Mouse (Mus musculus): ENCODE measurements around the gene Pifo. TPM values are rescaled to one million over a fixed set of nuclear protein-coding genes. Genes with fewer than 3 reads are reported as not detected.
"Not testable (repeated sequence)": the region's sequence is repeated elsewhere in the genome, so short reads cannot be mapped to it uniquely, and the experiment has no call there.

The Pifo gene
- polyA plus RNA-seq (2016; fragmentation: Nextera tagmentation; extraction: Ambion mirVana): 1.9 and 8.9 TPM in 2 replicates

DNA sequence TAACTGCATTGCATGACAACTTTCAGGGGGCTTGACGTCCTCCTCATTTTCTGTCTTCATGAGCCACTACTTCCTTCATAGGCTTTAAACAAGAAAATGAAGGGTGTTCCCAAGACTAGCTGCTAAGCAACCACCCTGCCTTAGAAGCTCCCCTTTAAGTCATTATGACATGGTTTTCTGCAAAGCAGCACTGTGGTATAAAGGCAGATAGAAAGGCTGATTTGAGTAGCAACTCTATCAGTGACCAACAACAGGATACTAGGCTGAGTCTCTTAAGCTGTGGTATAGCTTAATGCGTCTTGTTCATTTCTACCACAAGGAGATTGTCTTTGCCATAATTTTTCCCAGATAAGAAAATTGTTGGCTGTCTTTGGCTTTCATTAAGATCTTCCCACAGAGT is at the start of gene Pifo:
Pifo (minus strand) TSS at position 101 of the 400 bp plus-strand sequence.
- Histone ChIP-seq H3K36me3 (no peaks in the 10 kb centered on the region), H3K27ac (no peak within 1 kb of the TSS), H3K4me1 (replicated peaks) (no peaks in the 10 kb centered on the region), H3K9me3 (no peaks in the 10 kb centered on the region), H3K4me3 (no peak within 1 kb of the TSS), H3K27me3 (ENCODE audit: insufficient read depth, poor library complexity, severe bottlenecking) (no peaks in the 10 kb centered on the region)
- no peak for DNase-seq (ENCODE audit: low spot score)
- 86% methylated on average over 2 of the region's 2 CpGs for WGBS

DNA sequence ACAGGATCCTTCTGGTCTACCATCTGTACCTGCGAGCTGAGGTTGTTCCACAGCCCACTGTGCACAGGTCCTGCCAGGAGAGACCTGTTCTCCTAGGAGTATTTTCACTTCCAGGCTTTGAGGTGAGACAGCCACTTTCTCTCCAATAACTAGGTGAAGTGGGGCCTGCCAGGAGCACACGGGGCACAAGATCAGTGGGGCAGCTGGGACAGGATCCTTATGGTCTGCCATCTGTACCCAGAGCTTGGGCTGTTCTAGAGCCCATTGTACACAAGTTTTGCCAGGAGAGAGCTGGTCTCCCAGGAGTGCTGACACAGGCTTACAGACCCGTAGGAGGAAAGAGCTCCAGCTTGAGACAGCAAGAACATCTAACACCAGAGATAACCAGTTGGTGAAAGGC is 43.5 kb upstream of the Pifo start:
- H3K27me3 ChIP-seq (ENCODE audit: insufficient read depth, poor library complexity, severe bottlenecking): no peaks in the 10 kb centered on the region
- no peak overlapping the region for H3K27ac ChIP-seq
- no peak overlapping the region for H3K4me3 ChIP-seq
- H3K9me3 ChIP-seq: no peaks in the 10 kb centered on the region
- DNase-seq (ENCODE audit: low spot score): no peak
- WGBS: 83% methylated on average over 3 of the region's 3 CpGs
- no peaks in the 10 kb centered on the region for H3K36me3 ChIP-seq
- H3K4me1 ChIP-seq (replicated peaks): no peaks in the 10 kb centered on the region

DNA sequence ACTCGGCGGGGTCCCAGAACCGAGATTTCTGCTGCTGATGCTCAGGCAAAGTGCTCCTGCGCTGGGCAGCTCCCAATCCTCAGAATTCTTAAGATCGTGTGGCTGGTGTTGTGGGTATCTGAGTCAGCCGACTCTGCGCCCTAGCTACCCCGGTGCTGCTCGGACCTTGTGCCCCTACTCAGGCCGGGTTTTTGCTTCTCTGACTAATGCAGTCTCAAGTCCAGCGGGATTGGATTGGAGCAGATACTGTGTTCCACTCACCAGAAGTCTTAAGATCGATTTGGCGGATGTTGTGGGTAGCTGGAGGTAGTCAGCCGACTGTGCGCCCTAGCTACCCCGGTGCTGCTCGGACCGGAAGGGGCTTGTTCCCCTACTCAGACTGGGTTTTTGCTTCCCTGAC is 37.5 kb upstream of the Pifo start:
- whole genome bisulfite sequencing: 70% methylated on average over 18 of the region's 18 CpGs
- Histone ChIP-seq H3K4me3 (no peak overlapping the region), H3K36me3 (no peaks in the 10 kb centered on the region), H3K27ac (no peak overlapping the region), H3K27me3 (ENCODE audit: insufficient read depth, poor library complexity, severe bottlenecking) (no peaks in the 10 kb centered on the region), H3K9me3 (no peaks in the 10 kb centered on the region), H3K4me1 (replicated peaks) (no peaks in the 10 kb centered on the region)
- DNase-seq (ENCODE audit: low spot score): no peak

DNA sequence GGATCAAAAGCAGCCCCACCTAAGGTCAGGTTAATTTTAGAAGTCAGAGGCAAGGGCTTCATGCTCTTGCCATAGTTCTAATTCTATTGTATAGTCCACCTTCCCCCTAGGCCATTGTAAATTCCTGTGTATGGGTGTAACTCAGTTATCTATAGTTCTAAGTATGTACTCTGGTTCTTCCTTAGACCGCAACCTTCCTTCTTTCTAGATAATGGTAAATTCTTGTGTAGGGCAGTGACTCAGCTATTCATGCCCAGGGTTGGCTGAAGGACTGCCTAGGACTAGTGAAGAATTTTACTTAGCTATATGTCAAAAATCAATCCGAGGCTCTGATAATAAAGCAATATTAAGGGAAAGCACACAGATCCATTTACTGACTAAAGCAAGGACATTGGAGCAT is 25.9 kb upstream of the Pifo start:
- 82% methylated on average over 2 of the region's 2 CpGs for WGBS
- Histone ChIP-seq H3K4me1 (replicated peaks) (no peaks in the 10 kb centered on the region), H3K9me3 (no peaks in the 10 kb centered on the region), H3K4me3 (no peak overlapping the region), H3K36me3 (no peaks in the 10 kb centered on the region), H3K27ac (no peak overlapping the region), H3K27me3 (ENCODE audit: insufficient read depth, poor library complexity, severe bottlenecking) (no peaks in the 10 kb centered on the region)
- no peak for DNase-seq (ENCODE audit: low spot score)

DNA sequence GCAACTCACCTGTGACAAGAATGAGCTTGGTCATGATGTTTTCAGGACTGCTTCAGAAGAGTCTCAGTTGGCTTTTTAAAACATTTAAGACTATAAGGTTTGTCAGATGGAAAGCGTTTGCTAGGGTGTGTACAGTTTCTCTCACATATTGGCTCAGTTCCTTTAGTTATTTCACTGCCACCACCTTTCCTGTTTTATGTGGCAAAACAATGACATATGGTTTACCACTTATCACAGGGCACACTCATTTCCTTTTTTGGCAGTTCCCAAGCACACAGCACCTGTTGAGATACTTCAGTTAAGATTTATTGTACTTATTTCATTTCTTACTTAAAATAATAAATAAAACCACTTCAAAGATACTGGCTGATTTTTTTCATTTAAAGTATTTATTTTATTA is 18.3 kb upstream of the Pifo start, which contains the start of gene Chil5:
Chil5 (minus strand) TSS at position 34 of the 400 bp plus-strand sequence.
- DNase-seq (ENCODE audit: low spot score): no peak
- Histone ChIP-seq H3K27me3 (ENCODE audit: insufficient read depth, poor library complexity, severe bottlenecking) (no peaks in the 10 kb centered on the region), H3K27ac (no peak within 1 kb of the TSS), H3K4me3 (no peak within 1 kb of the TSS), H3K9me3 (no peaks in the 10 kb centered on the region), H3K4me1 (replicated peaks) (no peaks in the 10 kb centered on the region), H3K36me3 (no peaks in the 10 kb centered on the region)
- 91% methylated on average over 1 of the region's 1 CpGs for WGBS

DNA sequence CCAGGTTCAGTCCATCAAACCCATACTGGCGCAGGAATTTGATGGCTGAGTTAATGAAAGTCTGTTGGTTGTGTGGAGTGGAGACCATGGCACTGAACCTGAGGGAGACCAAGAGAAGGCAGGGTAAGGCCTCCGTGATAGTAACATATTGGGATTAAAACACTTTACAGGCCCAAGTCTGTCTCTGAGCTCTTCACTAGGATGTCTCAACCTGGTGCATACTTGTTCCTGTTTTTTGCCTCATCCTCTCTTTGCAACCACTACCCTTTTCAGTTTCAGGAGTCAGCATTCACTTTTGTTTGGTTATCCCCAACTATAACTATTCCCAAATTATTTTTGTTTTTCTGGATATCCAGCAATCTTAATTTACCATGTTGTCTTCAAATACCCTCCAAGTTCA is 9.7 kb upstream of the Pifo start:
- no peaks in the 10 kb centered on the region for H3K4me1 ChIP-seq (replicated peaks)
- no peaks in the 10 kb centered on the region for H3K27me3 ChIP-seq (ENCODE audit: insufficient read depth, poor library complexity, severe bottlenecking)
- no peaks in the 10 kb centered on the region for H3K36me3 ChIP-seq
- H3K27ac ChIP-seq: no peak overlapping the region
- 83% methylated on average over 2 of the region's 2 CpGs for WGBS
- no peak overlapping the region for H3K4me3 ChIP-seq
- no peaks in the 10 kb centered on the region for H3K9me3 ChIP-seq
- no peak for DNase-seq (ENCODE audit: low spot score)

DNA sequence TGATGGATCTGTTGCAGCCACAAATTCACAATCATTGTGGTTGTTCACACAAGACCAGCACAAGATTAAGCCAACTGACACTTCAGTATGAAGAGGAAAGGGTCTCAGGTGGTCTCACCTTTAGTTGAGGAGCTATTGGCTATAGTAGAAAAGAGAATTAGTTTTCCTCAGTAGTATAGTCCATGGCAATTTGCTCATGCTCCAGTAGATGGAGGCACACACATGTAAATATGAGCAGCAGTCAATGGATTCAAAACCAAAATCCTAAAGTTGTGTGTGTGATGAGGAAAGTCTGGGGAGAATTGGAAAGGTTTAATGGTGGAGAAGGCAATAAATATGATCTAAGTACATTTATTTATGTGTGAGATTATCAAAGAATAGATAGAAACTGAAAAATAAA is 7.4 kb upstream of the Pifo start:
- H3K36me3 ChIP-seq: no peaks in the 10 kb centered on the region

DNA sequence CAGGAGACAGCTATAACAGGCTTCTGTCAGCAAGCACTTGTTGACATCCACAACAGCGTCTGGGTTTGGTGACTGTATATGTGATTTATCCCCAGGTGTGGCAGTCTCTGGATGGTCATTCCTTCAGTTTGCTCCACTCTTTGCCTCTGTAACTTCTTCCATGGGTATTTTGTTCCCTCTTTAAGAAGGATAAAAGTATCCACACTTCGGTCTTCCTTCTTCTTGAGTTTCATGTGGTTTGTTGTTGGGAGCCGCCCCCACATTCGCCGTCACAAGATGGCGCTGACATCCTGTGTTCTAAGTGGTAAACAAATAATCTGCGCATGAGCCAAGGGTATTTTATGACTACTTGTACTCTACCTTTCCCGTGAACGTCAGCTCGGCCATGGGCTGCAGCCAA is 11.1 kb downstream of the Pifo start:
- H3K4me1 ChIP-seq (replicated peaks); H3K9me3 ChIP-seq; H3K27ac ChIP-seq; DNase-seq (ENCODE audit: low spot score); H3K4me3 ChIP-seq; H3K36me3 ChIP-seq; H3K27me3 ChIP-seq (ENCODE audit: insufficient read depth, poor library complexity, severe bottlenecking): not testable (repeated sequence)
- WGBS: 64% methylated on average over 10 of the region's 10 CpGs

More for the DNA sequence above, 7.4 kb upstream of the Pifo start:
- Histone ChIP-seq H3K27me3 (ENCODE audit: insufficient read depth, poor library complexity, severe bottlenecking) (no peaks in the 10 kb centered on the region), H3K9me3 (no peaks in the 10 kb centered on the region), H3K27ac (no peak overlapping the region), H3K4me3 (no peak overlapping the region), H3K4me1 (replicated peaks) (no peaks in the 10 kb centered on the region)
- no peak for DNase-seq (ENCODE audit: low spot score)

DNA sequence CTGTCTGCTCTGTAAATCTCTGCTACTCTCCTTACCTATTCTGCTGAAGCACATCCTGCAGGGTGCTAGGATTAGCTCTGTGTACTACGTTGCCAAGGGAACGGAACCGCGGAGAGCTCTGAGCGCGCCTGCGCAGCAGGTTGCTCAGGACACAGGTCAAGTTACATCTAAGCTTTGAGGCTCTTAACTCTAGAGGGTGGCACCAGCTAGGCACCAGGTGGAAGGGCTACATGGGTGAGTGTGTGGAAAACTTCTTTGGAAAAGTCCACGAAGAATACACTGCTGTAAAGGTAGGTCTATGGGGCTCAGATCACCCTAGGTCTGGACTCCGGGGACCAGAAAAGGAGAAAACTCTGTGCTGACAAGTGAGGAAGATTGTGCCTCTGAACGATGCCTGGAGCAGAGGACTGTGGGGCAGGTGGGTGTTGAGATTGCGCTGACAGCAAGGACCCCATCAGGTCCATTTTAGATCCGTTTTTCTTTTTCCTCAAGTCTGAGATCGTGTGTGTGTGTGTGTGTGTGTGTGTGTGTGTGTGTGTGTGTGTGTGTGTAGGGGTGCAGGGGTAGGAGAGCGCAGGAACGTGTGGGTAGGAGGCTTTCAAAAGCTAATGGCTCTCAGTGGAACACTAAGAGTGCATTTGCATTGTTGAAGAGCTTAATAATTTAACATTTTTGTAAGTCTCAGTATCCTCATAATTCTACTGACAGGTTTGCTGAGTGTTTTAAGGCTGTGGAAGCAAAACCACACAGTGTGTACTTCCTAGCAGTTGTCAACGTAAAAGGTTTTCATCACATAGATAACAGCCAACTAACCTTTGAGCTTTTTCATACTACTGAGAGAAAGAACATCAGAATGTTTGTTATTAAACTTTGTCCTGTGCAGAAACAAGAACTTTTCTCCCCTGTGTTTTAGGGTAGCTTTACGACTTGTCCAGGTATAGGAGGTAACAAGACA is 12.8 kb downstream of the Pifo start:
- H3K4me3 ChIP-seq: peak overlapping the region; percentile 38
- H3K36me3 ChIP-seq: no peaks in the 10 kb centered on the region
- peak; percentile 68 for DNase-seq (ENCODE audit: low spot score)
- H3K9me3 ChIP-seq: no peaks in the 10 kb centered on the region
- 22% methylated on average over 17 of the region's 17 CpGs for WGBS
- H3K27me3 ChIP-seq (ENCODE audit: insufficient read depth, poor library complexity, severe bottlenecking): no peaks in the 10 kb centered on the region
- H3K27ac ChIP-seq: no peak overlapping the region
- peaks cover 9% of the 10 kb centered on the region for H3K4me1 ChIP-seq (replicated peaks)

DNA sequence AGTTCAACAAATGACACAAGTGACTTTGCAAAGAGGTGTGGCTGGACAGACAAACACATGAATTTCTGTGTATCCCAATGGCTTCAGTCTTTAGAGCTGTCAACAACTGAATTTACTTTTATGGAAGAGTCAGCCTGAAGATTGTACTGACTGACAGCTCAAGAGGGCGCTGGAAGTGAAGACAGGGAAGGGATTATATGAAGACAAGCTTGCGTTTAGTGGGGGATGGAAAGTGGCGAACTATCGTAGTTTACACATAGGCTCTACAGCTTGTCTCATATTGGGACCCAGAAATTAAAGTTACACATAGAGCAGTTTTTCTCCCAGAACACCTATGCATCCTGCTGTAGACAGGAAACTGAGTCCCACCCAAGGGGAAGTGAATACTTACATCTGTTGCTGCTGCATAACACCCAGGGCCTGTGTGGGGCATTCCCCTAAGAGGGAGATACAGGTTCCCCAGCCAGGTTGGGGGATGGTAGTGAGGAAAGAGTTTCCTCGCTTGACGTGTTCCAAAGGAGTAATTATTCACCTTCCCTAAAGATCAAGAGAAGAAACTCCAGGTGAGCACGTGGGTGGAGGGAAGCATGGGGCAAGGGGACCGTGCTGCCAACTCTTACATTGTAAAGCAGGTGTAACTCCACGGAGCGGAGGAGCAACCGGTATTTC is 13.6 kb downstream of the Pifo start:
- no peaks in the 10 kb centered on the region for H3K36me3 ChIP-seq

DNA sequence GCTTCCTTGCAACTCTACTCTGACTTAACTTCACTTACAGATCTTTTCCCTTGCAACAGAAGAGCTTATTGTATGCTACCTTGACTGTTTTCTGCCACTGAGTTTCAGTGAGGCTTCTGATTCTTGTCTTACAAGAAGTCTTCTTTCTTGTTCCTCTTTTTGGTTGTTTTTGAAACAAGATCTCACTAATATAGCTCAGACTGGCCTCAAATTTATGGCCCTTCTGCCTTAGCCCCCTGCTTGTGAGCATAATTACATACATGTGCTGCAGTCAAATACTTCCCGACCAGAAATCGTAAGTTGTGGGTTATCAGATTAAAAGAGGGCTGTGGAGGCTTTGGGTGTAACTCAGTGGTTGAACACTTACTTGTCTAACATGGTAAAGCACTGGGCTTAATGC is 19.7 kb downstream of the Pifo start:
- Histone ChIP-seq H3K4me3 (no peak overlapping the region), H3K27ac (no peak overlapping the region), H3K4me1 (replicated peaks) (no peaks in the 10 kb centered on the region), H3K27me3 (ENCODE audit: insufficient read depth, poor library complexity, severe bottlenecking) (no peaks in the 10 kb centered on the region), H3K36me3 (no peaks in the 10 kb centered on the region), H3K9me3 (no peaks in the 10 kb centered on the region)
- 83% methylated on average over 2 of the region's 2 CpGs for WGBS
- no peak for DNase-seq (ENCODE audit: low spot score)

More for the DNA sequence above, 13.6 kb downstream of the Pifo start:
- Histone ChIP-seq H3K4me3 (peak overlapping the region; percentile 38), H3K27me3 (ENCODE audit: insufficient read depth, poor library complexity, severe bottlenecking) (no peaks in the 10 kb centered on the region), H3K4me1 (replicated peaks) (peaks cover 9% of the 10 kb centered on the region), H3K9me3 (no peaks in the 10 kb centered on the region), H3K27ac (no peak overlapping the region)
- DNase-seq (ENCODE audit: low spot score): no peak
- WGBS: 20% methylated on average over 11 of the region's 11 CpGs

DNA sequence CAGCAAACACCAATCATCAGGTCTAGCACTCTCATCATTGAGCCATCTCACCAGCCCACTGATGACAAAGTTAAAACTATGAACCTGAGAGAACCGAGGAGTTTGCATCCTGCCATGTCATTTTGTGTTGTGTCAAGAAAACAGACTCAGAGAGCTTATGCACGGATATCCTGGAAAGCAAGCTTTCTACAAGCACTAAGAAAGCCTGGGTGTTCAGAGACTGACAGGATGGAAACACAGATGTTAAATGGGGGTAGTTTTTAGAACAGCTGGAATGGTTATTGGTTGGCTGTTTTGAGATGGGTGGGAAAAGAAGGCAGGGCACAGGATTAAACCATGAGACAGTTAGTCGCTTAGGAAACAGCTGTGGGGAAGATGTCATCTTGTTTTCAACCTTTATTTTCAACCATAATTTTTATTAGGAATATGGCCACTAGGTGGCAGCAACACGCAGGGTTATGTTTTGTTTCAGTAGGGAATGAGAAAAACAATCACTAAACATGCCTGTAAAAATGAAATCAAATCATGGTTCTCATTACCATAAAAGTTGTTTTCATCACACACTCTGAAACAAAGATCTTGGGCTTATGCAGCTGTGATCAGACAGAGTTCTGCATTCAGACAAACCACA is 22.7 kb downstream of the Pifo start:
- Histone ChIP-seq H3K27me3 (ENCODE audit: insufficient read depth, poor library complexity, severe bottlenecking) (no peaks in the 10 kb centered on the region), H3K4me1 (replicated peaks) (no peaks in the 10 kb centered on the region), H3K4me3 (no peak overlapping the region), H3K36me3 (no peaks in the 10 kb centered on the region), H3K9me3 (no peaks in the 10 kb centered on the region), H3K27ac (no peak overlapping the region)
- 37% methylated on average over 4 of the region's 4 CpGs for WGBS
- peak; percentile 27 for DNase-seq (ENCODE audit: low spot score)

DNA sequence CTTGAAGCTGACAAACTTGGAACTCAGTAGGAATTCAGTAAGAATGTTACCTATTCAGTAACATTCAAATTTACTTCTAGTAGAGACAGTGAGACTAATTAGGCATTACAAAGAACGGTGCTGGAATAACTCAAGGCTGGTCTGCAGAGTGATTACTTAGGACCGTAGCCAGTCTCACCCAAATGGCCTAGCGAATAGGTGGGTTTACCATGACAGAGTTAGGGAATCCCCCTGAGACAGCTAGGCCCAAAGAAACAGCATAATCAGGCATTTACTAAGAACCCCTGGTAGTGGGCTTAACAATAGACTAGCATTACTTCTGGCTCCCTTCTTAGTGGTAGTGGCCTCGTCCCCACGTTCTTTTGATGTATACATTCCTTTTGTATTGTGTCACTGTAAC is 24.8 kb downstream of the Pifo start:
- H3K27ac ChIP-seq; H3K27me3 ChIP-seq (ENCODE audit: insufficient read depth, poor library complexity, severe bottlenecking); H3K4me3 ChIP-seq; H3K4me1 ChIP-seq (replicated peaks); DNase-seq (ENCODE audit: low spot score); H3K36me3 ChIP-seq; H3K9me3 ChIP-seq: not testable (repeated sequence)
- 56% methylated on average over 5 of the region's 5 CpGs for WGBS
